Mouse (Mus musculus) urinary bladder, postnatal 0 days (tissue): ENCODE measurements around the gene Gnb2. TPM values are rescaled to one million over a fixed set of nuclear protein-coding genes. Genes with fewer than 3 reads are reported as not detected.

Experiments
- microRNA-seq: library from miRNA; unstranded; fragments of <30 nt; microRNA quantifications from one replicate; pipeline ENCODE4, GENCODE M21; 2016
- polyA plus RNA-seq: library from polyadenylated mRNA; unstranded; fragments of >200 nt; fragmentation: Nextera tagmentation; extraction: Ambion mirVana; gene quantifications from 2 replicates; pipeline ENCODE4 v1.2.1, GENCODE M21; 2015

Gnb2 gene
- 303 and 312 TPM in 2 replicates for polyA plus RNA-seq

GRCm38 (mm10) chr5:137533117-137533827 is at the start of gene Gnb2, which contains the start of gene Epo:
Gene Gnb2, minus strand, starts transcription at chr5:137533510.
Gene Epo, minus strand, starts transcription at chr5:137533242.

GRCm38 (mm10) chr5:137569665-137570064 is 36.4 kb upstream of the Gnb2 start, which contains the start of gene Tfr2:
Gene Tfr2, plus strand, starts transcription at chr5:137569840.

DNA sequence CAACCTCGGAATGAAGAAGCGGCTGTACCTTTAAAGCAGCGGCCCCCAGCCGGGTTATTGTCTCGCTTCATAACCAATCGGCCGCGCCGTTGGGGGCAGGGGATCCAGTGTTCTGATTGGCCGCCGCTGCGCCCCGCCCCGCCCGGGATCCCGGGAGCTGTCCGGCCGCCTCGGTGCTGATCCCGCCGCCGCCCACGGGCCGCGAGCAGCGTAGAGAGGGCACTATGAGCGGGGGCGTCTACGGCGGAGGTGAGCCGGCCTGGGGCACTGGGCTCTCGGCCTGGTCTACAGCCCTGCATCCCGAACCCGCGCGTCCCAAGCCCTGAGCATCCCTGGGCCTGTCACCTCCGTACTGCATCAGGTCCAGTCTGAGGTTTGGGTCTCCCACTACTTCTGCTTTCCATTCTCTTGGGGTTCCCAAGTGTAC is 20.1 kb upstream of the Gnb2 start, which contains the start of gene Actl6b:
Actl6b (plus strand) TSS at position 107 of the 427 bp plus-strand sequence.

DNA sequence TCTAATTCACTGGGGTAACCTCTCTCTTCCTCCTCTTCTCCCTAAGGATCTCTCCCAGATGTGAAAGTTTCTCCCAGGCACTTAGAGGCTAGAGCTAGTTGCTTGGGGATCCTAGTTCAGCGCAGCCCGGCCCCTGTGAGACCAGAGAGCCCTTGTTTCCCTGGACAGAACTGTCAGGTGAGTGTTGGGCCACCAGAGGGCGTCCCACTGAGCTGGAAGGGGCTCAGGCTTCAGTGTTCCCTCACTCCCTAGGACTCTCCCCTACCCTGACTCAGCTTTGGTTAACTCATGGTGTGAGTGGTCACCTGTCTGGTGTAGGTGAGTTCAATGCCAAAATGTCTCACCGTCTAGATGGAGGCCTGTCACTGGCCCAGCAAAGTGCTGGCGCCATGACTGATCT is 14.9 kb downstream of the Gnb2 start, which contains the start of gene Gigyf1:
Gigyf1 (plus strand) TSS at position 113 of the 400 bp plus-strand sequence.

GRCm38 (mm10) chr5:137501709-137502666 is 31.3 kb downstream of the Gnb2 start, which contains the start of gene Pop7:
Gene Pop7, minus strand, starts transcription at chr5:137502518.

Small RNA genes lying within 50 kb of the gene (microRNA-seq; reads per million reads assigned to microRNA genes)
- gene Mir6418: not detected

Other genes with a start within 250 kb of the Gnb2 start
- 0.51 and 0.58 TPM in 2 replicates for gene Ache, start 246.0 kb downstream of the Gnb2 start, polyA plus RNA-seq
- 7.9 and 9.2 TPM in 2 replicates for gene Ufsp1, start 238.9 kb downstream of the Gnb2 start, polyA plus RNA-seq
- gene Srrt, start 225.8 kb downstream of the Gnb2 start, polyA plus RNA-seq: 36.3 and 36.5 TPM in 2 replicates
- 62.3 and 68.0 TPM in 2 replicates for gene Trip6, start 219.1 kb downstream of the Gnb2 start, polyA plus RNA-seq
- gene Slc12a9, start 199.9 kb downstream of the Gnb2 start, polyA plus RNA-seq: 6.9 and 8.4 TPM in 2 replicates
- gene Ephb4, start 183.4 kb downstream of the Gnb2 start, polyA plus RNA-seq: 13.3 and 15.7 TPM in 2 replicates
- gene Zan, start 56.4 kb downstream of the Gnb2 start, polyA plus RNA-seq: 0.08 and 0.11 TPM in 2 replicates
- 36.8 and 39.2 TPM in 2 replicates for gene Pop7, start 31.0 kb downstream of the Gnb2 start, polyA plus RNA-seq
- gene Gigyf1, start 15.0 kb downstream of the Gnb2 start, polyA plus RNA-seq: 5.4 and 7.0 TPM in 2 replicates
- gene Epo, start 268 bp downstream of the Gnb2 start, polyA plus RNA-seq: not detected in 2 replicates
- gene Actl6b, start 20.0 kb upstream of the Gnb2 start, polyA plus RNA-seq: 0.14 TPM in 1 of 2 replicates, not detected in the other
- gene Tfr2, start 36.3 kb upstream of the Gnb2 start, polyA plus RNA-seq: 0.59 and 0.67 TPM in 2 replicates
- gene Mospd3, start 67.5 kb upstream of the Gnb2 start, polyA plus RNA-seq: 23.9 and 25.0 TPM in 2 replicates
- gene Pcolce, start 80.3 kb upstream of the Gnb2 start, polyA plus RNA-seq: 197 and 226 TPM in 2 replicates
- 0.28 and 0.29 TPM in 2 replicates for gene Fbxo24, start 95.5 kb upstream of the Gnb2 start, polyA plus RNA-seq
- gene Lrch4, start 95.6 kb upstream of the Gnb2 start, polyA plus RNA-seq: 22.2 and 25.0 TPM in 2 replicates
- gene Gm20605, start 95.7 kb upstream of the Gnb2 start, polyA plus RNA-seq: 4.4 and 6.3 TPM in 2 replicates
- gene Sap25, start 107.8 kb upstream of the Gnb2 start, polyA plus RNA-seq: 2.6 and 3.3 TPM in 2 replicates
- gene Irs3, start 112.2 kb upstream of the Gnb2 start, polyA plus RNA-seq: 0.06 and 0.18 TPM in 2 replicates
- gene Agfg2, start 151.2 kb upstream of the Gnb2 start, polyA plus RNA-seq: 17.8 and 25.5 TPM in 2 replicates
- 0.81 and 0.98 TPM in 2 replicates for gene Nyap1, start 208.1 kb upstream of the Gnb2 start, polyA plus RNA-seq
- gene Tsc22d4, start 212.2 kb upstream of the Gnb2 start, polyA plus RNA-seq: 222 and 228 TPM in 2 replicates
- 12.5 and 12.7 TPM in 2 replicates for gene Ppp1r35, start 245.3 kb upstream of the Gnb2 start, polyA plus RNA-seq